Mouse (Mus musculus) forebrain, embryonic 12.5 days (tissue): ENCODE measurements at regions not wholly inside any gene's neighbourhood (a gene's known extent, or its start where the extent isn't known, plus 50 kb on each side); places are given as distances from the start of the nearest gene placed in this dataset.

Experiments used
- ATAC-seq: fragments of 200-750 bp; cut with Nextera tagmentation; 2 replicates; pipeline ENCODE4 v1.8.0; 2017; ENCODE audit warnings: moderate TSS enrichment; ENCODE audit not compliant: low FRiP score
- H3K27ac ChIP-seq: fragments of 300-500 bp; sonication (generic); 2 replicates; pipeline ENCODE4 v1.5.1; 2016; ENCODE audit warnings: mild to moderate bottlenecking
- H3K27me3 ChIP-seq: fragments of 300-500 bp; sonication (generic); 2 replicates; pipeline ENCODE4 v1.6.1; 2016; ENCODE audit warnings: mild to moderate bottlenecking
- H3K36me3 ChIP-seq: fragments of 300-500 bp; sonication (generic); replicated peaks from 2 replicates; pipeline ENCODE4 v1.6.1; 2016; ENCODE audit warnings: mild to moderate bottlenecking
- H3K4me1 ChIP-seq: fragments of 300-500 bp; sonication (generic); 2 replicates; pipeline ENCODE4 v1.6.1; 2016
- H3K4me2 ChIP-seq: fragments of 300-500 bp; sonication (generic); 2 replicates; pipeline ENCODE4 v1.6.1; 2016; ENCODE audit warnings: mild to moderate bottlenecking, moderate library complexity
- H3K4me3 ChIP-seq: fragments of 300-500 bp; sonication (generic); replicated peaks from 2 replicates; pipeline ENCODE4 v1.5.1; 2016; ENCODE audit warnings: mild to moderate bottlenecking
- H3K9ac ChIP-seq: fragments of 300-500 bp; sonication (generic); 2 replicates; pipeline ENCODE4 v1.6.1; 2016; ENCODE audit warnings: mild to moderate bottlenecking
- H3K9me3 ChIP-seq: fragments of 300-500 bp; sonication (generic); 2 replicates; pipeline ENCODE4 v1.6.1; 2016
- WGBS: fragments of 180-500 bp; shearing (Covaris S2); methylation state at CpG from one replicate; pipeline ENCODE4 v1.1.7; 2016; 5-methylcytosine and 5-hydroxymethylcytosine counted together

GRCm38 (mm10) chr10:92091480-92092395 is 630.5 kb downstream of the Nedd1 start:
- Histone ChIP-seq H3K4me1 (peaks cover 18% of the 10 kb centered on the region), H3K27ac (peak overlapping the region; percentile 59), H3K27me3 (no peaks in the 10 kb centered on the region), H3K4me2 (no peak overlapping the region), H3K4me3 (no peak overlapping the region), H3K9ac (no peak overlapping the region), H3K36me3 (0 out of 2 replicates have a peak, but pooled peaks cover 5% of the 10 kb centered on the region), H3K9me3 (no peaks in the 10 kb centered on the region)
- peak; percentile 57; the same call in 1 of the 2 replicates for ATAC-seq
- 9% methylated on average over 9 of the region's 9 CpGs for WGBS

- H3K36me3 ChIP-seq: peaks cover 28% of the 10 kb centered on the region
- no peak for ATAC-seq
- H3K9me3 ChIP-seq: no peaks in the 10 kb centered on the region
- 0 out of 2 replicates have a peak overlapping the region, but pooled peaks have one; percentile 53 for H3K27ac ChIP-seq
- peaks cover 30% of the 10 kb centered on the region for H3K4me1 ChIP-seq
- 0 out of 2 replicates have a peak, but pooled peaks cover 4% of the 10 kb centered on the region for H3K27me3 ChIP-seq
- 75% methylated on average over 4 of the region's 4 CpGs for WGBS
- H3K4me3 ChIP-seq: no peak overlapping the region
- H3K9ac ChIP-seq: no peak overlapping the region
- no peak overlapping the region for H3K4me2 ChIP-seq
These were observed 640.1 kb downstream of the Nedd1 start for GRCm38 (mm10) chr10:92082111-92082510.

GRCm38 (mm10) chr10:92081199-92081598 is 641.0 kb downstream of the Nedd1 start:
- peaks cover 39% of the 10 kb centered on the region for H3K4me1 ChIP-seq
- 10% methylated on average over 1 of the region's 1 CpGs for WGBS

GRCm38 (mm10) chr10:92079421-92079820 is 642.8 kb downstream of the Nedd1 start:
- H3K4me1 ChIP-seq: peaks cover 57% of the 10 kb centered on the region
- no peak overlapping the region for H3K9ac ChIP-seq
- H3K9me3 ChIP-seq: no peaks in the 10 kb centered on the region
- H3K27me3 ChIP-seq: 0 out of 2 replicates have a peak, but pooled peaks cover 4% of the 10 kb centered on the region
- H3K27ac ChIP-seq: 0 out of 2 replicates have a peak overlapping the region, but pooled peaks have one; percentile 3
- no peak for ATAC-seq
- peaks cover 28% of the 10 kb centered on the region for H3K36me3 ChIP-seq
- H3K4me3 ChIP-seq: no peak overlapping the region
- 11% methylated on average over 4 of the region's 4 CpGs for WGBS
- no peak overlapping the region for H3K4me2 ChIP-seq

More at GRCm38 (mm10) chr10:92081199-92081598, 641.0 kb downstream of the Nedd1 start:
- H3K4me2 ChIP-seq: no peak overlapping the region
- no peak overlapping the region for H3K9ac ChIP-seq
- peaks cover 28% of the 10 kb centered on the region for H3K36me3 ChIP-seq
- no peaks in the 10 kb centered on the region for H3K9me3 ChIP-seq
- H3K27ac ChIP-seq: peak overlapping the region; percentile 59; the same call in 1 of the 2 replicates
- no peak overlapping the region for H3K4me3 ChIP-seq
- H3K27me3 ChIP-seq: 0 out of 2 replicates have a peak, but pooled peaks cover 4% of the 10 kb centered on the region
- 0 out of 2 replicates have a peak, but pooled peaks have one; percentile 10 for ATAC-seq

- Histone ChIP-seq H3K4me3 (no peak overlapping the region), H3K9me3 (no peaks in the 10 kb centered on the region), H3K9ac (no peak overlapping the region), H3K27ac (peak overlapping the region; percentile 74), H3K36me3 (peaks cover 17% of the 10 kb centered on the region), H3K4me1 (peaks cover 68% of the 10 kb centered on the region), H3K4me2 (no peak overlapping the region), H3K27me3 (no peaks in the 10 kb centered on the region)
- 57% methylated on average over 3 of the region's 3 CpGs for WGBS
- ATAC-seq: no peak
These were observed 644.9 kb downstream of the Nedd1 start for GRCm38 (mm10) chr10:92077291-92077690.

GRCm38 (mm10) chr10:92076754-92077153 is 645.5 kb downstream of the Nedd1 start:
- H3K9ac ChIP-seq: no peak overlapping the region

GRCm38 (mm10) chr10:92075469-92075868 is 646.8 kb downstream of the Nedd1 start:
- H3K4me3 ChIP-seq: no peak overlapping the region
- H3K36me3 ChIP-seq: peaks cover 10% of the 10 kb centered on the region; the same call in 1 of the 2 replicates
- no peaks in the 10 kb centered on the region for H3K9me3 ChIP-seq
- H3K4me1 ChIP-seq: peaks cover 55% of the 10 kb centered on the region
- WGBS: 8% methylated on average over 8 of the region's 8 CpGs
- ATAC-seq: peak; percentile 37; the same call in 1 of the 2 replicates
- peak overlapping the region; percentile 15; the same call in 1 of the 2 replicates for H3K4me2 ChIP-seq
- peak overlapping the region; percentile 73 for H3K27ac ChIP-seq
- H3K9ac ChIP-seq: no peak overlapping the region
- H3K27me3 ChIP-seq: no peaks in the 10 kb centered on the region

More at GRCm38 (mm10) chr10:92076754-92077153, 645.5 kb downstream of the Nedd1 start:
- Histone ChIP-seq H3K4me2 (no peak overlapping the region), H3K4me1 (peaks cover 64% of the 10 kb centered on the region), H3K27ac (peak overlapping the region; percentile 74), H3K4me3 (no peak overlapping the region), H3K36me3 (peaks cover 13% of the 10 kb centered on the region; the same call in 1 of the 2 replicates), H3K9me3 (no peaks in the 10 kb centered on the region), H3K27me3 (no peaks in the 10 kb centered on the region)
- peak; percentile 44 for ATAC-seq
- 8% methylated on average over 3 of the region's 3 CpGs for WGBS

GRCm38 (mm10) chr10:92074698-92075394 is 647.4 kb downstream of the Nedd1 start:
- Histone ChIP-seq H3K9ac (no peak overlapping the region), H3K27me3 (no peaks in the 10 kb centered on the region), H3K36me3 (peaks cover 10% of the 10 kb centered on the region; the same call in 1 of the 2 replicates), H3K9me3 (no peaks in the 10 kb centered on the region), H3K4me2 (0 out of 2 replicates have a peak overlapping the region, but pooled peaks have one; percentile 15), H3K4me1 (peaks cover 49% of the 10 kb centered on the region), H3K27ac (peak overlapping the region; percentile 73), H3K4me3 (no peak overlapping the region)
- WGBS: 66% methylated on average over 11 of the region's 11 CpGs
- ATAC-seq: 0 out of 2 replicates have a peak, but pooled peaks have one; percentile 47

- WGBS: 30% methylated on average over 5 of the region's 5 CpGs
- Histone ChIP-seq H3K36me3 (peaks cover 5% of the 10 kb centered on the region; the same call in 1 of the 2 replicates), H3K27ac (peak overlapping the region; percentile 77), H3K9me3 (no peaks in the 10 kb centered on the region), H3K27me3 (no peaks in the 10 kb centered on the region), H3K4me2 (no peak overlapping the region), H3K9ac (no peak overlapping the region), H3K4me1 (peaks cover 43% of the 10 kb centered on the region), H3K4me3 (no peak overlapping the region)
- no peak for ATAC-seq
These were observed 648.3 kb downstream of the Nedd1 start for GRCm38 (mm10) chr10:92073873-92074390.

- Histone ChIP-seq H3K9me3 (no peaks in the 10 kb centered on the region), H3K4me1 (no peaks in the 10 kb centered on the region), H3K4me3 (no peak overlapping the region), H3K9ac (no peak overlapping the region), H3K27ac (no peak overlapping the region), H3K4me2 (no peak overlapping the region), H3K27me3 (no peaks in the 10 kb centered on the region), H3K36me3 (no peaks in the 10 kb centered on the region)
- ATAC-seq: no peak
These were observed 677.4 kb downstream of the Nedd1 start for GRCm38 (mm10) chr10:92044783-92045182.

- peak overlapping the region; percentile 68 for H3K27ac ChIP-seq
- peak; percentile 61; the same call in 1 of the 2 replicates for ATAC-seq
- peaks cover 8% of the 10 kb centered on the region for H3K4me1 ChIP-seq
These were observed 686.0 kb downstream of the Nedd1 start for GRCm38 (mm10) chr10:92036176-92036575.

GRCm38 (mm10) chr10:92030221-92030620 is 692.0 kb downstream of the Nedd1 start:
- Histone ChIP-seq H3K4me3 (no peak overlapping the region), H3K4me1 (no peaks in the 10 kb centered on the region), H3K36me3 (no peaks in the 10 kb centered on the region), H3K4me2 (no peak overlapping the region), H3K9me3 (no peaks in the 10 kb centered on the region), H3K27ac (no peak overlapping the region), H3K27me3 (no peaks in the 10 kb centered on the region), H3K9ac (no peak overlapping the region)
- WGBS: 77% methylated on average over 4 of the region's 4 CpGs
- no peak for ATAC-seq

More at GRCm38 (mm10) chr10:92036176-92036575, 686.0 kb downstream of the Nedd1 start:
- Histone ChIP-seq H3K4me3 (no peak overlapping the region), H3K4me2 (no peak overlapping the region), H3K9me3 (no peaks in the 10 kb centered on the region), H3K9ac (no peak overlapping the region), H3K27me3 (no peaks in the 10 kb centered on the region), H3K36me3 (no peaks in the 10 kb centered on the region)
- 34% methylated on average over 3 of the region's 3 CpGs for WGBS
